Mouse (Mus musculus): ENCODE data around the gene Gm49368.

GRCm38 (mm10) chr7:128022974-128023373 is 39.5 kb upstream of the Gm49368 start:
- TF ChIP-seq CTCF (IDR thresholded peaks at IDR 0.05; ENCODE audit: extremely low read depth, insufficient read depth, low read length) = no peak
- no peak for TF ChIP-seq POLR2A (IDR thresholded peaks at IDR 0.05; ENCODE audit: extremely low read depth, insufficient read depth, low read length)
